Mouse (Mus musculus) right cerebral cortex, postnatal 36 days (tissue): Measurements from ENCODE around the gene Olfr239.
"Not testable (repeated sequence)": the region's sequence is repeated elsewhere in the genome, so short reads cannot be mapped to it uniquely, and the experiment has no call there.

ENCODE experiments used
- DNase-seq, 2 experiments: peaks; one replicate each; pipeline ENCODE4 v3.0.0; 2022; ENCODE audit warnings: low spot score in 2 of 2, mixed read lengths in 1 of 2

Olfr239 gene

GRCm38 (mm10) chr17:33191002-33191401, at the start of gene Olfr239:
Olfr239 (plus strand) TSS chr17:33191302.
- not testable (repeated sequence) for DNase-seq

- DNase-seq: not testable (repeated sequence)
Observed at GRCm38 (mm10) chr17:33168147-33168546, 23.0 kb upstream of the Olfr239 start, which contains the start of gene Olfr55. Olfr55 (plus strand) TSS chr17:33168447.

- no peak for DNase-seq
Observed at GRCm38 (mm10) chr17:33221590-33221989, 30.5 kb downstream of the Olfr239 start, which contains the start of gene Olfr1564. Olfr1564 (minus strand) TSS chr17:33221690.

- not testable (repeated sequence) for DNase-seq
Observed at GRCm38 (mm10) chr17:33236646-33237045, 45.5 kb downstream of the Olfr239 start.
